Comparison of ENCODE assay signal across 20 mouse cellular contexts in the genomic region with DNA sequence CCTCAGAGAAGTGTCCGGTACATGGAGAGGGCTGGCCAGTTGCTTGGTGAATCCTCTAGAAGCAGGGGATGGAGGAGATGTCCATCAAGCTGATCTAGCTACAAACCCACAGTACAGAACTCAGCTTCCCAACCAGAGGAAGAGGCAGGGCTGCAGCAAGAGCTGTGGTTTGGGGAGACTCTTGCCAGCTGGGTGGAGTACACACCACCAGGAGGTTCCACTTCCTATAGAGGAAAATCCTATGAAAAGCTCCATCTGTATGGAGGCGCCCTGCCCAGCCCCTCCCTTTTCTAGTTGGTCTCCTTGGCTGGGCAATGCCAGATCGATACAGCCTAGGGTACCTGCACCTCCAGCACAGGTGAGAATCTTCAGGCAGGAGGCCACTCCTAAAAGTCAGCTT. TPM values are rescaled to one million over a fixed set of nuclear protein-coding genes. Genes with fewer than 3 reads are reported as not detected.
A peak's percentile ranks its signal among the peaks of the same experiment; 100 is the strongest.
DNase-seq lines count a peak whose midpoint lies in the region; ATAC-seq and TF ChIP-seq lines count a peak whose summit lies in the region.
"Had no signal": no experiment of that assay in that cellular context is flagged by ENCODE, and none has a peak within 500 bp of the region (broad histone marks: within the 10 kb centered on the region; RNA-seq: fewer than 3 reads in every experiment).

No protein-coding gene starts in this region.

- H3K36me3 ChIP-seq in heart, embryonic 15.5 days: no peaks in the 10 kb centered on the region
- H3K36me3 ChIP-seq in myocyte (ENCODE audit: control insufficient read depth, insufficient read depth): no peaks in the 10 kb centered on the region
- H3K36me3 ChIP-seq: forebrain, embryonic 12.5 days; G1E; liver, embryonic 15.5 days; midbrain, embryonic 10.5 days; neural tube, embryonic 12.5 days had no signal

- no peak for TF ChIP-seq CTCF in gastrocnemius, adult 2 months (IDR thresholded peaks at IDR 0.05)

- WGBS in heart, embryonic 15.5 days: 87% methylated on average over 3 of the region's 3 CpGs

- no peak for ATAC-seq in heart, embryonic 15.5 days (replicated peaks; ENCODE audit: insufficient number of reproducible peaks, insufficient read depth, low FRiP score, low read depth)
- ATAC-seq: activated CD4-positive, CD25-positive, alpha-beta regulatory T cell, adult 4 months; inflammation-experienced regulatory T-cells, adult 6 months had no signal

- no peaks in the 10 kb centered on the region for H3K9me3 ChIP-seq in heart, embryonic 15.5 days (replicated peaks)
- H3K9me3 ChIP-seq: forebrain, embryonic 12.5 days; G1E; liver, embryonic 15.5 days; midbrain, embryonic 10.5 days; neural tube, embryonic 12.5 days had no signal

- no peak for DNase-seq in gastrocnemius, adult 2 months
- no peak for DNase-seq in gastrocnemius, adult 18-20 months (ENCODE audit: low spot score)
- no peak for DNase-seq in heart, postnatal 4 days
- DNase-seq in lung, postnatal 36 days: peak; percentile 49
- DNase-seq in lung, postnatal 14 days: no peak
- no peak for DNase-seq in adrenal gland, adult 18-20 months (ENCODE audit: low spot score in 2 of 2)
- DNase-seq: cerebellum, adult 11-12 months; cerebellum, postnatal 14 days; right cerebral cortex, adult 18-20 months; thymus, postnatal 14 days had no signal

- no peak for TF ChIP-seq POLR2A in myocyte (IDR thresholded peaks at IDR 0.05; ENCODE audit: insufficient read length, low read depth)

- H3K79me2 ChIP-seq in myocyte (ENCODE audit: control insufficient read depth, insufficient read depth): peaks cover 8% of the 10 kb centered on the region

- peak overlapping the region; percentile 85 for H3K27ac ChIP-seq in gastrocnemius, adult 2 months
- H3K27ac ChIP-seq in heart, embryonic 15.5 days: peak overlapping the region; percentile 41
- H3K27ac ChIP-seq: forebrain, embryonic 12.5 days; liver, embryonic 15.5 days; midbrain, embryonic 10.5 days; neural tube, embryonic 12.5 days had no signal

- H3K4me3 ChIP-seq in gastrocnemius, adult 2 months: peak overlapping the region; percentile 44
- no peak overlapping the region for H3K4me3 ChIP-seq in heart, embryonic 15.5 days
- H3K4me3 ChIP-seq in myocyte: no peak overlapping the region
- H3K4me3 ChIP-seq: forebrain, embryonic 12.5 days; liver, embryonic 15.5 days; midbrain, embryonic 10.5 days; neural tube, embryonic 12.5 days had no signal

- H3K9ac ChIP-seq in heart, embryonic 15.5 days: 0 out of 2 replicates have a peak overlapping the region, but pooled peaks have one; percentile 7
- H3K9ac ChIP-seq: forebrain, embryonic 12.5 days; liver, embryonic 15.5 days; neural tube, embryonic 12.5 days had no signal

- intact Hi-C loops in gastrocnemius, adult 2 months (cut with DNase I): no loop called here

- peaks cover 66% of the 10 kb centered on the region for H3K4me1 ChIP-seq in heart, embryonic 15.5 days (replicated peaks)

- H3ac ChIP-seq in myocyte (ENCODE audit: control insufficient read depth, insufficient read length): no peak overlapping the region

- no peaks in the 10 kb centered on the region for H3K27me3 ChIP-seq in heart, embryonic 15.5 days
- no peaks in the 10 kb centered on the region for H3K27me3 ChIP-seq in myocyte (ENCODE audit: control insufficient read depth, insufficient read depth, insufficient read length)

- H3K4me2 ChIP-seq in heart, embryonic 15.5 days: peak overlapping the region; percentile 86
- H3K4me2 ChIP-seq in myocyte (ENCODE audit: low read depth): peak overlapping the region; percentile 76
- H3K4me2 ChIP-seq: forebrain, embryonic 12.5 days; liver, embryonic 15.5 days; neural tube, embryonic 12.5 days had no signal

TF ChIP-seq in myocyte, 11 proteins besides CTCF, POLR2A, EP300 and RAD21:
- no peak for TF ChIP-seq SRF (IDR thresholded peaks at IDR 0.05; ENCODE audit: control insufficient read depth, insufficient read length, low read depth)
- TF ChIP-seq POLR2AphosphoS2 (IDR thresholded peaks at IDR 0.05; ENCODE audit: insufficient read length, low read depth): no peak
- TF ChIP-seq TCF3 (IDR thresholded peaks at IDR 0.05; ENCODE audit: insufficient read length, low read depth): no peak
- TF ChIP-seq MYOG (IDR thresholded peaks at IDR 0.05; ENCODE audit: control insufficient read depth in 1 of 3, insufficient read depth in 1 of 3, insufficient read length in 2 of 3, low read depth in 2 of 3): no peak
- no peak for TF ChIP-seq E2F4 (IDR thresholded peaks at IDR 0.05; ENCODE audit: insufficient read depth)
- TF ChIP-seq TCF12 (IDR thresholded peaks at IDR 0.05; ENCODE audit: insufficient read depth, poor library complexity, severe bottlenecking): no peak
- TF ChIP-seq USF1 (IDR thresholded peaks at IDR 0.05; ENCODE audit: low read depth): no peak
- TF ChIP-seq CEBPB (IDR thresholded peaks at IDR 0.05; ENCODE audit: insufficient read depth, poor library complexity, severe bottlenecking): no peak
- no peak for TF ChIP-seq REST (IDR thresholded peaks at IDR 0.05; ENCODE audit: insufficient read depth, insufficient read length)
- TF ChIP-seq MAX (IDR thresholded peaks at IDR 0.05; ENCODE audit: low read depth): no peak
- TF ChIP-seq MYOD1 (IDR thresholded peaks at IDR 0.05; ENCODE audit: control insufficient read depth in 1 of 3, insufficient read length in 2 of 3, low read depth in 2 of 3): no peak

RNA-seq across cellular contexts. Expression of a gene that starts 57.7 kb away (rescaled TPM):
- 100 to 1,000 TPM; 294 to 305 TPM for total RNA-seq in gastrocnemius, adult 2 months (2021)
- 100 to 1,000 TPM; 226 to 298 TPM for total RNA-seq in gastrocnemius, adult 18-20 months (2021)
- 121 and 140 TPM in 2 replicates for polyA plus RNA-seq in heart, embryonic 15.5 days (2015; fragmentation: Nextera tagmentation; extraction: Ambion mirVana)
- 100 to 1,000 TPM; 463 to 468 TPM for total RNA-seq in heart, postnatal 4 days (2021)
- polyA plus RNA-seq in myocyte (2012; fragmentation: generic; extraction: Trizol): 111 TPM
- total RNA-seq in adrenal gland, adult 18-20 months (2021): 100 to 1,000 TPM; 389 to 450 TPM

RNA-seq across cellular contexts. Expression of a gene that starts 58.8 kb away (rescaled TPM):
- total RNA-seq in gastrocnemius, adult 2 months (2021): under 1 TPM in 1 of 2 experiments, not detected in 1; 0.08 TPM
- total RNA-seq in gastrocnemius, adult 18-20 months (2021): under 1 TPM; 0.09 to 0.11 TPM
- 0.43 and 0.49 TPM in 2 replicates for polyA plus RNA-seq in heart, embryonic 15.5 days (2015; fragmentation: Nextera tagmentation; extraction: Ambion mirVana)
- total RNA-seq in heart, postnatal 4 days (2021): 1 to 10 TPM; 1.1 to 1.2 TPM
- not detected for polyA plus RNA-seq in myocyte (2012; fragmentation: generic; extraction: Trizol)
- 1 to 10 TPM; 1.3 to 2.0 TPM for total RNA-seq in adrenal gland, adult 18-20 months (2021)
- total RNA-seq: left cerebral cortex, adult 18-20 months had no signal
- polyA plus RNA-seq: activated CD4-positive, CD25-positive, alpha-beta regulatory T cell, adult 4 months; G1E; inflammation-experienced regulatory T-cells, adult 6 months; liver, embryonic 15.5 days had no signal
